Mouse (Mus musculus) hindbrain, embryonic 15.5 days (tissue): ENCODE results near the gene Hspa1b. TPM values are rescaled to one million over a fixed set of nuclear protein-coding genes. Genes with fewer than 3 reads are reported as not detected.
"Not testable (repeated sequence)": the region's sequence is repeated elsewhere in the genome, so short reads cannot be mapped to it uniquely, and the experiment has no call there.

Source experiments
- ATAC-seq: fragments of 200-750 bp; cut with Nextera tagmentation; 2 replicates; pipeline ENCODE4 v1.8.0; 2017; ENCODE audit warnings: low read depth, moderate number of reproducible peaks, moderate TSS enrichment; ENCODE audit not compliant: low FRiP score
- H3K27ac ChIP-seq: fragments of 300-500 bp; sonication (generic); replicated peaks from 2 replicates; pipeline ENCODE4 v1.5.1; 2015; ENCODE audit warnings: mild to moderate bottlenecking, inconsistent platforms
- H3K27me3 ChIP-seq: fragments of 300-500 bp; sonication (generic); 2 replicates; pipeline ENCODE4 v1.6.1; 2015; ENCODE audit warnings: control low read depth, inconsistent platforms
- H3K36me3 ChIP-seq: fragments of 300-500 bp; sonication (generic); 2 replicates; pipeline ENCODE4 v1.6.1; 2015; ENCODE audit warnings: control low read depth, inconsistent platforms
- H3K4me1 ChIP-seq: fragments of 300-500 bp; sonication (generic); replicated peaks from 2 replicates; pipeline ENCODE4 v1.6.1; 2015; ENCODE audit warnings: control low read depth, inconsistent platforms
- H3K4me2 ChIP-seq: fragments of 300-500 bp; sonication (generic); 2 replicates; pipeline ENCODE4 v1.6.1; 2015; ENCODE audit warnings: moderate library complexity, mild to moderate bottlenecking, inconsistent platforms
- H3K4me3 ChIP-seq: fragments of 300-500 bp; sonication (generic); 2 replicates; pipeline ENCODE4 v1.5.1; 2015; ENCODE audit warnings: mild to moderate bottlenecking, inconsistent platforms
- H3K9ac ChIP-seq: fragments of 300-500 bp; sonication (generic); 2 replicates; pipeline ENCODE4 v1.6.1; 2015; ENCODE audit warnings: inconsistent platforms
- H3K9me3 ChIP-seq: fragments of 300-500 bp; sonication (generic); 2 replicates; pipeline ENCODE4 v1.6.1; 2016; ENCODE audit warnings: control low read depth, inconsistent platforms
- WGBS: fragments of 180-500 bp; shearing (Covaris S2); methylation state at CpG from one replicate; pipeline ENCODE4 v1.1.7; 2015; 5-methylcytosine and 5-hydroxymethylcytosine counted together
- polyA plus RNA-seq: library from polyadenylated mRNA; unstranded; fragments of >200 nt; fragmentation: Nextera tagmentation; extraction: Ambion mirVana; gene quantifications from 2 replicates; pipeline ENCODE4 v1.2.1, GENCODE M21; 2015

Gene Hspa1b
- polyA plus RNA-seq, result 0.31 and 0.51 TPM in 2 replicates

- not testable (repeated sequence) for H3K36me3 ChIP-seq, H3K4me1 ChIP-seq, H3K9me3 ChIP-seq
- Histone ChIP-seq H3K9ac (peak within 1 kb of the TSS; percentile 33; the same call in 1 of the 2 replicates), H3K4me2 (peak within 1 kb of the TSS; percentile 89), H3K4me3 (peak within 1 kb of the TSS; percentile 48), H3K27ac (peak within 1 kb of the TSS; percentile 85), H3K27me3 (peaks cover 36% of the 10 kb centered on the region)
- peak; percentile 92 for ATAC-seq
- WGBS, result 0% methylated on average over 29 of the region's 32 CpGs
These were observed at the start of gene Hspa1b for GRCm38 (mm10) chr17:34959130-34959778. Hspa1b (minus strand) TSS chr17:34959238.

GRCm38 (mm10) chr17:35007387-35007991, 48.5 kb upstream of the Hspa1b start:
- H3K36me3 ChIP-seq, result peaks cover 59% of the 10 kb centered on the region

GRCm38 (mm10) chr17:35005902-35006301, 46.9 kb upstream of the Hspa1b start:
- H3K36me3 ChIP-seq, result peaks cover 43% of the 10 kb centered on the region

More at GRCm38 (mm10) chr17:35007387-35007991, 48.5 kb upstream of the Hspa1b start:
- H3K9me3 ChIP-seq, result no peaks in the 10 kb centered on the region
- no peak overlapping the region for H3K9ac ChIP-seq
- 96% methylated on average over 7 of the region's 7 CpGs for WGBS
- H3K27ac ChIP-seq, result no peak overlapping the region
- H3K4me1 ChIP-seq, result peaks cover 12% of the 10 kb centered on the region
- no peaks in the 10 kb centered on the region for H3K27me3 ChIP-seq
- H3K4me2 ChIP-seq, result no peak overlapping the region
- no peak for ATAC-seq
- H3K4me3 ChIP-seq, result no peak overlapping the region

GRCm38 (mm10) chr17:35005158-35005557, 46.1 kb upstream of the Hspa1b start:
- H3K36me3 ChIP-seq, result peaks cover 36% of the 10 kb centered on the region
- H3K9me3 ChIP-seq, result no peaks in the 10 kb centered on the region
- no peak overlapping the region for H3K9ac ChIP-seq
- no peaks in the 10 kb centered on the region for H3K27me3 ChIP-seq
- H3K4me1 ChIP-seq, result peaks cover 23% of the 10 kb centered on the region
- no peak overlapping the region for H3K27ac ChIP-seq
- no peak for ATAC-seq
- no peak overlapping the region for H3K4me2 ChIP-seq
- 95% methylated on average over 10 of the region's 10 CpGs for WGBS
- H3K4me3 ChIP-seq, result no peak overlapping the region

More at GRCm38 (mm10) chr17:35005902-35006301, 46.9 kb upstream of the Hspa1b start:
- H3K4me3 ChIP-seq, ATAC-seq, H3K9me3 ChIP-seq, H3K9ac ChIP-seq, H3K4me2 ChIP-seq, H3K27me3 ChIP-seq, H3K27ac ChIP-seq: not testable (repeated sequence)
- H3K4me1 ChIP-seq, result peaks cover 23% of the 10 kb centered on the region
- WGBS, result 95% methylated on average over 4 of the region's 5 CpGs

GRCm38 (mm10) chr17:35004075-35004717, 45.2 kb upstream of the Hspa1b start:
- no peaks in the 10 kb centered on the region for H3K9me3 ChIP-seq
- no peaks in the 10 kb centered on the region for H3K27me3 ChIP-seq
- H3K4me1 ChIP-seq, result peaks cover 29% of the 10 kb centered on the region
- no peak for ATAC-seq
- H3K27ac ChIP-seq, result no peak overlapping the region
- no peak overlapping the region for H3K9ac ChIP-seq
- H3K4me3 ChIP-seq, result no peak overlapping the region
- H3K4me2 ChIP-seq, result no peak overlapping the region
- WGBS, result 96% methylated on average over 17 of the region's 17 CpGs
- peaks cover 31% of the 10 kb centered on the region for H3K36me3 ChIP-seq

GRCm38 (mm10) chr17:35003022-35003838, 44.2 kb upstream of the Hspa1b start:
- Histone ChIP-seq H3K36me3 (peaks cover 26% of the 10 kb centered on the region), H3K4me2 (peak overlapping the region; percentile 99; the same call in 1 of the 2 replicates), H3K9ac (no peak overlapping the region), H3K27me3 (no peaks in the 10 kb centered on the region), H3K4me1 (peaks cover 29% of the 10 kb centered on the region), H3K4me3 (no peak overlapping the region), H3K9me3 (no peaks in the 10 kb centered on the region), H3K27ac (no peak overlapping the region)
- no peak for ATAC-seq
- 77% methylated on average over 9 of the region's 9 CpGs for WGBS

GRCm38 (mm10) chr17:35002153-35002865, 43.3 kb upstream of the Hspa1b start:
- peak overlapping the region; percentile 99 for H3K4me2 ChIP-seq
- H3K9ac ChIP-seq, result peak overlapping the region; percentile 97
- H3K27me3 ChIP-seq, result no peaks in the 10 kb centered on the region
- no peaks in the 10 kb centered on the region for H3K9me3 ChIP-seq
- ATAC-seq, result no peak
- H3K4me3 ChIP-seq, result peak overlapping the region; percentile 63
- 10% methylated on average over 12 of the region's 12 CpGs for WGBS
- H3K4me1 ChIP-seq, result peaks cover 29% of the 10 kb centered on the region
- peak overlapping the region; percentile 96 for H3K27ac ChIP-seq
- H3K36me3 ChIP-seq, result peaks cover 20% of the 10 kb centered on the region

GRCm38 (mm10) chr17:35001452-35002152, 42.6 kb upstream of the Hspa1b start:
- Histone ChIP-seq H3K4me1 (peaks cover 29% of the 10 kb centered on the region), H3K9ac (peak overlapping the region; percentile 97), H3K4me2 (peak overlapping the region; percentile 99), H3K36me3 (peaks cover 16% of the 10 kb centered on the region), H3K4me3 (peak overlapping the region; percentile 63), H3K27ac (peak overlapping the region; percentile 96), H3K9me3 (no peaks in the 10 kb centered on the region), H3K27me3 (no peaks in the 10 kb centered on the region)
- ATAC-seq, result peak; percentile 55
- WGBS, result under 1% methylated on average over 35 of the region's 35 CpGs

- Histone ChIP-seq H3K9me3 (no peaks in the 10 kb centered on the region), H3K27me3 (no peaks in the 10 kb centered on the region), H3K4me3 (peak within 1 kb of the TSS; percentile 63), H3K4me2 (peak within 1 kb of the TSS; percentile 99), H3K36me3 (peaks cover 11% of the 10 kb centered on the region), H3K9ac (peak within 1 kb of the TSS; percentile 97), H3K27ac (peak within 1 kb of the TSS; percentile 96), H3K4me1 (peaks cover 29% of the 10 kb centered on the region)
- peak; percentile 93 for ATAC-seq
- 1% methylated on average over 73 of the region's 83 CpGs for WGBS
These were observed 41.8 kb upstream of the Hspa1b start, which contains the start of gene Vars for GRCm38 (mm10) chr17:35000717-35001451. Vars (plus strand) TSS chr17:35000987.
